Mouse (Mus musculus) liver, embryonic 16.5 days (tissue): ENCODE measurements around the gene Nt5c1a. TPM values are rescaled to one million over a fixed set of nuclear protein-coding genes. Genes with fewer than 3 reads are reported as not detected.
A peak's percentile ranks its signal among the peaks of the same experiment; 100 is the strongest.

ENCODE experiments used
- ATAC-seq: fragments of 200-750 bp; cut with Nextera tagmentation; 2 replicates; pipeline ENCODE4 v1.8.0; 2017; ENCODE audit warnings: low read depth, mild to moderate bottlenecking, moderate number of reproducible peaks, moderate library complexity
- H3K27ac ChIP-seq: fragments of 300-500 bp; sonication (generic); 2 replicates; pipeline ENCODE4 v1.5.1; 2014; ENCODE audit warnings: mild to moderate bottlenecking, low read length
- H3K27me3 ChIP-seq: fragments of 300-500 bp; sonication (generic); 2 replicates; pipeline ENCODE4 v1.6.1; 2014; ENCODE audit warnings: low read depth, low read length, mixed read lengths; ENCODE audit not compliant: control insufficient read depth, insufficient read depth
- H3K36me3 ChIP-seq: fragments of 300-500 bp; sonication (generic); 2 replicates; pipeline ENCODE4 v1.6.1; 2014; ENCODE audit warnings: mild to moderate bottlenecking; ENCODE audit not compliant: control insufficient read depth, insufficient read depth
- H3K4me1 ChIP-seq: fragments of 300-500 bp; sonication (generic); 2 replicates; pipeline ENCODE4 v1.6.1; 2014; ENCODE audit warnings: low read depth, low read length, mixed read lengths; ENCODE audit not compliant: control insufficient read depth
- H3K4me2 ChIP-seq: fragments of 300-500 bp; sonication (generic); 2 replicates; pipeline ENCODE4 v1.6.1; 2014; ENCODE audit warnings: low read depth, low read length, mixed read lengths
- H3K4me3 ChIP-seq: fragments of 300-500 bp; sonication (generic); 2 replicates; pipeline ENCODE4 v1.5.1; 2014; ENCODE audit warnings: low read depth, mild to moderate bottlenecking, low read length
- H3K9ac ChIP-seq: fragments of 300-500 bp; sonication (generic); 2 replicates; pipeline ENCODE4 v1.6.1; 2014; ENCODE audit warnings: low read depth, low read length
- H3K9me3 ChIP-seq: fragments of 300-500 bp; sonication (generic); replicated peaks from 2 replicates; pipeline ENCODE4 v1.6.1; 2016; ENCODE audit warnings: low read length; ENCODE audit not compliant: control insufficient read depth
- WGBS: fragments of 180-500 bp; shearing (Covaris S2); extraction: QIAGEN DNeasy Blood & Tissue Kit; methylation state at CpG from one replicate; pipeline ENCODE4 v1.1.7; 2014; ENCODE audit not compliant: insufficient replicate concordance; 5-methylcytosine and 5-hydroxymethylcytosine counted together
- polyA plus RNA-seq: library from polyadenylated mRNA; unstranded; fragments of >200 nt; fragmentation: Nextera tagmentation; extraction: Ambion mirVana; gene quantifications from 2 replicates; pipeline ENCODE4 v1.2.1, GENCODE M21; 2015

Gene Nt5c1a
- polyA plus RNA-seq, 1 experiment from 2014 or later = not detected

GRCm38 (mm10) chr4:123220637-123221036 lies 19.3 kb downstream of the Nt5c1a start:
- no peaks in the 10 kb centered on the region for H3K9me3 ChIP-seq
- H3K27ac ChIP-seq = no peak overlapping the region
- H3K27me3 ChIP-seq = no peaks in the 10 kb centered on the region
- no peak overlapping the region for H3K4me2 ChIP-seq
- H3K4me3 ChIP-seq = no peak overlapping the region
- no peak overlapping the region for H3K9ac ChIP-seq
- H3K4me1 ChIP-seq = no peaks in the 10 kb centered on the region
- no peaks in the 10 kb centered on the region for H3K36me3 ChIP-seq
- ATAC-seq = no peak
- WGBS = 52% methylated on average over 4 of the region's 4 CpGs

- 33% methylated on average over 3 of the region's 3 CpGs for WGBS
- no peaks in the 10 kb centered on the region for H3K36me3 ChIP-seq
- H3K9me3 ChIP-seq = no peaks in the 10 kb centered on the region
- no peaks in the 10 kb centered on the region for H3K4me1 ChIP-seq
- H3K4me2 ChIP-seq = no peak overlapping the region
- H3K9ac ChIP-seq = no peak overlapping the region
- no peaks in the 10 kb centered on the region for H3K27me3 ChIP-seq
- H3K4me3 ChIP-seq = no peak overlapping the region
- no peak overlapping the region for H3K27ac ChIP-seq
- ATAC-seq = no peak
Measured at GRCm38 (mm10) chr4:123223309-123223708, 22.0 kb downstream of the Nt5c1a start.

DNA sequence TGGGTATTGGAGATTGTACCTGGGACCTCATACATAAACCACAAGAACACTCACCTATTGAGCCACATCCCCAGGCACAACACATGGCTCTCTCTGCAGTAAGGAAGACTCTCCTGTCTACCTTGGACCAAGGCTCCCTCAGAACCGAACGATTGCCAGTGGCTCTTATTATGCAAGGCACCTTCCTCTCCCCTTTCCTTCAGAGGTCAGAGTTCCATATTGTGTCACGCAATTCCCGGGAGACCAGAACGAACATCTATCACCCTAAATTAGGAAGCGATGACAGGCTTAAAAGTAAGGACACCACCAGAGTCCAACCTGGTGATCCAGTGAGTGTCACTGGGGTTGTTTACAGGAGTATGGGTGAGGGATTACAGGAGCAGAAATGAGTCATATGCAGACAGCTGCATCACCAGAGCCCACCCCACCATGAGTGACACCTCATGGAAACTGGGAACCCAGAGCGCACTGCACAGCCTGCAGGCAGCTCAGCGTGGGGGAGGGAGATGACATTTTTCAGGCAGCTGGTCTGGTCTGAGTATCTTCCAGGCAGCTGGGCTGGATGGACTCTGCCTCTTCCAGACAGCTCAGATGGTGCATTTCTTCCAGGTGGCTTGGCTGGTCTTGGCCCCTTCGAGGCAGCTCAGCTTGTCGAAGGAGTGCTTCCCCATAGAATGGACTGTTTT lies 24.6 kb downstream of the Nt5c1a start:
- 60% methylated on average over 10 of the region's 10 CpGs for WGBS

DNA sequence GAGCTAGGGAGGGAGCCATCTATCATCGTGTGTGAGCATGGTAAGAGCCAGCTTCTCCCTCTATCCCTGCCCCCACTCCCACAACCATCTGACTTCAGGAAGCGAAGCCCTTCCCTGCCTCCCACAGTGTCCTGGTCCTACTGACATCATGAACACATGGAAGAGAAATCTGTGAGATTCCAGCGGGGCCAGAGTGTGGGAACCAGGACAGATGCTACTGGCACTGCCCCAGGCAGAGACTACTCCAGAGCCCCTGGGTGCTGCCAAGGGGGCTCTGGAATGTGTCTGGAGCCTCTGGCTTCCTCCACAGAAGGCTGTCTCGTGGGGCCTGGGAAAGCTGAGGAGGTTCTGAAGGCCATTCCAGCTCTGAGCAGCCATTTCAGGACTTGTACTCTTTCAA lies 26.4 kb downstream of the Nt5c1a start:
- no peaks in the 10 kb centered on the region for H3K36me3 ChIP-seq
- no peaks in the 10 kb centered on the region for H3K9me3 ChIP-seq
- no peak overlapping the region for H3K4me2 ChIP-seq
- no peaks in the 10 kb centered on the region for H3K4me1 ChIP-seq
- H3K27me3 ChIP-seq = peaks cover 3% of the 10 kb centered on the region
- no peak overlapping the region for H3K9ac ChIP-seq
- H3K27ac ChIP-seq = no peak overlapping the region
- ATAC-seq = no peak
- WGBS = 47% methylated on average over 4 of the region's 4 CpGs
- H3K4me3 ChIP-seq = no peak overlapping the region

More for the DNA sequence above, 24.6 kb downstream of the Nt5c1a start:
- no peak overlapping the region for H3K9ac ChIP-seq
- H3K4me2 ChIP-seq = no peak overlapping the region
- no peak overlapping the region for H3K27ac ChIP-seq
- ATAC-seq = no peak
- no peaks in the 10 kb centered on the region for H3K27me3 ChIP-seq
- no peaks in the 10 kb centered on the region for H3K36me3 ChIP-seq
- no peaks in the 10 kb centered on the region for H3K9me3 ChIP-seq
- H3K4me1 ChIP-seq = no peaks in the 10 kb centered on the region
- no peak overlapping the region for H3K4me3 ChIP-seq

DNA sequence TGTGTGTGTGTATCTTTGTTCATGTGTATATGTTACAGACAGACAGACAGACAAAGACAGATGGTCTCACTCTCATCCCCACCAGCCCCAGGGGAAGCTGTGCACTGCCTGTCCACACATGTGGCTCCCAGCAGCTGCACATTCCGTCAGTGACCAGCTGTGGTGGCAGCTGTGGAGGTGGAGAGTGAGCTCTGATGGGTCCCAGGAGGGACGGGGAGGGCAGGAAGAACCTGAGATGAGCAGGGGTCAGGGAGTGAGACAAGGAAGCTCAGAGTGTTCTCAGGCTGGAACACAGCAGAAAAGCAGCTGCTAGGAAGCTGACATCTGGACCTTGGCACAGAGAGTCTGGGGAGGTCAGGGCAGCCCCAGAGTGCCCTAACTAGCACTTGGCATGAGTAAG lies 27.0 kb downstream of the Nt5c1a start:
- Histone ChIP-seq H3K4me3 (no peak overlapping the region), H3K27ac (no peak overlapping the region), H3K27me3 (peaks cover 8% of the 10 kb centered on the region), H3K9ac (no peak overlapping the region), H3K4me2 (no peak overlapping the region), H3K4me1 (no peaks in the 10 kb centered on the region), H3K9me3 (no peaks in the 10 kb centered on the region), H3K36me3 (no peaks in the 10 kb centered on the region)
- 18% methylated on average over 2 of the region's 2 CpGs for WGBS
- ATAC-seq = no peak

GRCm38 (mm10) chr4:123229166-123229565 lies 27.9 kb downstream of the Nt5c1a start:
- Histone ChIP-seq H3K27ac (no peak overlapping the region), H3K4me2 (no peak overlapping the region), H3K27me3 (peaks cover 17% of the 10 kb centered on the region), H3K4me3 (no peak overlapping the region), H3K9ac (no peak overlapping the region), H3K9me3 (no peaks in the 10 kb centered on the region), H3K4me1 (no peaks in the 10 kb centered on the region), H3K36me3 (no peaks in the 10 kb centered on the region)
- ATAC-seq = no peak
- WGBS = 47% methylated on average over 11 of the region's 11 CpGs

DNA sequence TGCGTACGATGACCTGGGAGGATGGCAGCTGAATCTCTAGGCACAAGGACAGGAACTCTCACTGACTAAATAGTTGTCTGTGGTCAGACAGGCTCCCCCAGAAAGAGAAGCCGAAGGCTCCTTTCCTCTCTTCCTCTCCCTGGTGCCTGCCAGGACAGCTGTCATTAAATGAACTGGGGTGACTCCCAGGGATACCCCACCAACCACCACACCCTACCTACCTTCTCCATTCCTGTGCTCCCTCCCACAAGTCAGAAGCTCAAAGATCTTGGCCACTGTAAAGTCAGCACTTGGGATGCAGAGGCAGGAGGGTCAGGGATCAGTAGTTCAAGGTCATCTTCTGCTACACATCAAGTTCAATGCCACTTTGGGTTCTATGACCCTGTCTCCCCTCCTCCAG lies 31.5 kb downstream of the Nt5c1a start:
- Histone ChIP-seq H3K4me1 (no peaks in the 10 kb centered on the region), H3K4me2 (no peak overlapping the region), H3K27ac (no peak overlapping the region), H3K4me3 (no peak overlapping the region), H3K9ac (no peak overlapping the region), H3K9me3 (no peaks in the 10 kb centered on the region), H3K36me3 (no peaks in the 10 kb centered on the region), H3K27me3 (peaks cover 29% of the 10 kb centered on the region)
- no peak for ATAC-seq
- WGBS = 19% methylated on average over 3 of the region's 3 CpGs

- Histone ChIP-seq H3K4me3 (peak within 1 kb of the TSS; percentile 50), H3K9ac (peak within 1 kb of the TSS; percentile 32; the same call in 1 of the 2 replicates), H3K27ac (no peak within 1 kb of the TSS), H3K9me3 (no peaks in the 10 kb centered on the region), H3K27me3 (peaks cover 36% of the 10 kb centered on the region), H3K4me1 (no peaks in the 10 kb centered on the region), H3K36me3 (no peaks in the 10 kb centered on the region), H3K4me2 (peak within 1 kb of the TSS; percentile 61)
- peak; percentile 64 for ATAC-seq
- 4% methylated on average over 52 of the region's 52 CpGs for WGBS
Measured at GRCm38 (mm10) chr4:123233492-123234084, 32.3 kb downstream of the Nt5c1a start, which contains the start of gene Heyl. Gene Heyl (plus strand): TSS chr4:123233556.

GRCm38 (mm10) chr4:123235835-123236430 lies 34.6 kb downstream of the Nt5c1a start:
- Histone ChIP-seq H3K4me1 (no peaks in the 10 kb centered on the region), H3K27ac (no peak overlapping the region), H3K9me3 (no peaks in the 10 kb centered on the region), H3K36me3 (no peaks in the 10 kb centered on the region), H3K9ac (no peak overlapping the region), H3K4me3 (no peak overlapping the region), H3K27me3 (peaks cover 60% of the 10 kb centered on the region), H3K4me2 (no peak overlapping the region)
- 56% methylated on average over 9 of the region's 9 CpGs for WGBS
- ATAC-seq = no peak
